Mouse (Mus musculus) thymus, adult 2 months (tissue): Measurements from ENCODE around the gene Dut.

Source experiments
- CTCF ChIP-seq: fragments of 200-500 bp; IDR thresholded peaks from 2 replicates; pipeline ENCODE4 v1.5.1; 2012; ENCODE audit warnings: mild to moderate bottlenecking, control low read depth, low read length, moderate library complexity, borderline replicate concordance; ENCODE audit not compliant: control insufficient read depth, poor library complexity, insufficient read depth; ENCODE audit errors: extremely low read depth
- POLR2A ChIP-seq: fragments of 200-500 bp; IDR thresholded peaks from 2 replicates; pipeline ENCODE4 v1.6.1; 2012; ENCODE audit warnings: mild to moderate bottlenecking, low read length, control low read depth, moderate library complexity; ENCODE audit not compliant: control insufficient read depth, poor library complexity, insufficient read depth; ENCODE audit errors: extremely low read depth

GRCm38 (mm10) chr2:125293969-125294491 lies 47.0 kb downstream of the Dut start:
- TF ChIP-seq CTCF (no peak), POLR2A (no peak)
